Comparison of ENCODE assay signal across 23 mouse cellular contexts in the genomic region with DNA sequence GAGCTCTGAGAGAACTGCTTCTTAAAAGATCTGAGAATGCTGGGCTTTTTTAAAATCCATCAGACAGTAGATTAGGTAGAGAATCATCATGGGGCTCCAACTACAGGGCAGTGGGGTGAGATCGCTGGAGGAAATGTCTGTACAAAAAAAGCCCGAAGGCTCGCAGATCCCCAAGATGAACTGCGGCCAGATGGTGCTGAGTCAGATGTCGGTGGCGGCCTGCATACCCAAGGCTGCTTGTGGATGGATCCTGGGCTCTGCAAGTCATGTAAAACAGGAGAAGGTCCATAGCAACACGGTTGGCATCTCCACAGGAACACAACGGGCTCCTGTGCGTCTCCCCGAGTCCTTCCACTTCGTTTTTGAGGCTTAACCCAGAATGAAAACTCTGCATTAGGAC. TPM values are rescaled to one million over a fixed set of nuclear protein-coding genes. Genes with fewer than 3 reads are reported as not detected.
DNase-seq lines count a peak whose midpoint lies in the region; ATAC-seq and TF ChIP-seq lines count a peak whose summit lies in the region.
"Had no signal": no experiment of that assay in that cellular context is flagged by ENCODE, and none has a peak within 500 bp of the region (broad histone marks: within the 10 kb centered on the region; RNA-seq: fewer than 3 reads in every experiment).

No protein-coding gene starts in this region.

- peaks cover 40% of the 10 kb centered on the region for H3K4me1 ChIP-seq in brown adipose tissue, adult 24 weeks (ENCODE audit: control insufficient read depth, insufficient read depth, insufficient read length, low read length)
- H3K4me1 ChIP-seq in hindbrain, embryonic 13.5 days (replicated peaks) = no peaks in the 10 kb centered on the region
- peaks cover 12% of the 10 kb centered on the region for H3K4me1 ChIP-seq in limb, embryonic 10.5 days
- H3K4me1 ChIP-seq: liver, embryonic 13.5 days had no signal

- no peak for ATAC-seq in hindbrain, embryonic 13.5 days (ENCODE audit: low FRiP score)
- ATAC-seq: forebrain, embryonic 16.5 days; hindbrain, embryonic 16.5 days had no signal

- no peaks in the 10 kb centered on the region for H3K27me3 ChIP-seq in hindbrain, embryonic 13.5 days
- H3K27me3 ChIP-seq in limb, embryonic 10.5 days (ENCODE audit: low read depth, poor library complexity, severe bottlenecking) = no peaks in the 10 kb centered on the region
- H3K27me3 ChIP-seq: embryonic facial prominence, embryonic 12.5 days; liver, embryonic 13.5 days; neural tube, embryonic 15.5 days had no signal

- H3K4me2 ChIP-seq in hindbrain, embryonic 13.5 days = no peak overlapping the region
- H3K4me2 ChIP-seq: embryonic facial prominence, embryonic 12.5 days; liver, embryonic 13.5 days; midbrain, embryonic 11.5 days; neural tube, embryonic 15.5 days had no signal

- TF ChIP-seq CTCF in layer of hippocampus, adult 2 months (conservative IDR thresholded peaks at IDR 0.05) = no peak

- H3K27ac ChIP-seq in layer of hippocampus, adult 2 months = 0 out of 2 replicates have a peak overlapping the region, but pooled peaks have one; percentile 32
- H3K27ac ChIP-seq in brown adipose tissue, adult 24 weeks (replicated peaks; ENCODE audit: low read depth, low read length) = 0 out of 2 replicates have a peak overlapping the region, but pooled peaks have one; percentile 38
- no peak overlapping the region for H3K27ac ChIP-seq in hindbrain, embryonic 13.5 days
- no peak overlapping the region for H3K27ac ChIP-seq in limb, embryonic 10.5 days
- H3K27ac ChIP-seq: embryonic facial prominence, embryonic 12.5 days; heart, embryonic 10.5 days; kidney, postnatal 0 days; liver, embryonic 13.5 days; neural tube, embryonic 15.5 days had no signal

- no peaks in the 10 kb centered on the region for H3K36me3 ChIP-seq in hindbrain, embryonic 13.5 days
- peaks cover 19% of the 10 kb centered on the region for H3K36me3 ChIP-seq in limb, embryonic 10.5 days
- H3K36me3 ChIP-seq: liver, embryonic 13.5 days; neural tube, embryonic 15.5 days had no signal

- H3K4me3 ChIP-seq in layer of hippocampus, adult 2 months = no peak overlapping the region
- H3K4me3 ChIP-seq in brown adipose tissue, adult 24 weeks (ENCODE audit: insufficient read depth, low read depth, low read length) = no peak overlapping the region
- H3K4me3 ChIP-seq in hindbrain, embryonic 13.5 days = no peak overlapping the region
- H3K4me3 ChIP-seq in limb, embryonic 10.5 days = no peak overlapping the region
- H3K4me3 ChIP-seq: embryonic facial prominence, embryonic 12.5 days; heart, embryonic 10.5 days; liver, embryonic 13.5 days; neural tube, embryonic 15.5 days had no signal

- DNase-seq in layer of hippocampus, adult 2 months (ENCODE audit: low spot score in 2 of 2) = no peak
- no peak for DNase-seq in layer of hippocampus, adult 11-12 months (ENCODE audit: low spot score)
- peak; percentile 70 for DNase-seq in right cerebral cortex, adult 18-20 months
- DNase-seq in right cerebral cortex, postnatal 4 days = no peak
- peak; percentile 25 for DNase-seq in right cerebral cortex, postnatal 14 days
- no peak for DNase-seq in limb, embryonic 10.5 days (ENCODE audit: low spot score)
- DNase-seq: cerebellum, adult 11 months; cerebellum, postnatal 36 days; gastrocnemius, postnatal 14 days; heart, postnatal 10 days; kidney, adult 11 months; liver, embryonic 13.5 days; lung, postnatal 14 days; retina, postnatal 1 day had no signal

- 79% methylated on average over 11 of the region's 11 CpGs for WGBS in hindbrain, embryonic 13.5 days
- 84% methylated on average over 11 of the region's 11 CpGs for WGBS in limb, embryonic 10.5 days

- H3K9ac ChIP-seq in hindbrain, embryonic 13.5 days = no peak overlapping the region
- H3K9ac ChIP-seq: embryonic facial prominence, embryonic 12.5 days; liver, embryonic 13.5 days; neural tube, embryonic 15.5 days had no signal

- no peaks in the 10 kb centered on the region for H3K9me3 ChIP-seq in hindbrain, embryonic 13.5 days
- no peaks in the 10 kb centered on the region for H3K9me3 ChIP-seq in limb, embryonic 10.5 days (replicated peaks)
- H3K9me3 ChIP-seq: embryonic facial prominence, embryonic 12.5 days; liver, embryonic 13.5 days; neural tube, embryonic 15.5 days had no signal

RNA-seq across cellular contexts. Expression of a gene that starts 39.9 kb away (rescaled TPM):
- total RNA-seq in layer of hippocampus, adult 2 months (2021) = 10 to 100 TPM; 52.0 to 53.6 TPM
- polyA plus RNA-seq in brown adipose tissue, adult 24 weeks (2012; ENCODE audit: insufficient read depth, insufficient read length, missing spikeins) = 142 and 186 TPM in 2 replicates
- polyA plus RNA-seq in hindbrain, embryonic 13.5 days (2015; fragmentation: Nextera tagmentation; extraction: Ambion mirVana) = 93.3 and 94.0 TPM in 2 replicates
- polyA plus RNA-seq in limb, embryonic 10.5 days (2016; fragmentation: Nextera tagmentation; extraction: Ambion mirVana) = 141 and 145 TPM in 2 replicates

RNA-seq across cellular contexts. Expression of a gene that starts 39.9 kb away (rescaled TPM):
- total RNA-seq in layer of hippocampus, adult 2 months (2021) = 10 to 100 TPM; 53.7 to 55.4 TPM
- polyA plus RNA-seq in brown adipose tissue, adult 24 weeks (2012; ENCODE audit: insufficient read depth, insufficient read length, missing spikeins) = 51.1 and 77.2 TPM in 2 replicates
- 41.6 and 42.4 TPM in 2 replicates for polyA plus RNA-seq in hindbrain, embryonic 13.5 days (2015; fragmentation: Nextera tagmentation; extraction: Ambion mirVana)
- 53.0 and 53.6 TPM in 2 replicates for polyA plus RNA-seq in limb, embryonic 10.5 days (2016; fragmentation: Nextera tagmentation; extraction: Ambion mirVana)

Comparison
In these comparisons a context has a peak if more than half of its experiments do, and no peak if none do; other contexts are left out.
1. DNase-seq: peak in right cerebral cortex, adult 18-20 months (single experiment) and right cerebral cortex, postnatal 14 days (single experiment); none in layer of hippocampus, adult 2 months (0 of 2), layer of hippocampus, adult 11-12 months (single experiment), right cerebral cortex, postnatal 4 days (single experiment) and limb, embryonic 10.5 days (single experiment).
2. H3K27ac ChIP-seq: peak in layer of hippocampus, adult 2 months (single experiment) and brown adipose tissue, adult 24 weeks (single experiment); none in hindbrain, embryonic 13.5 days (single experiment) and limb, embryonic 10.5 days (single experiment).